ENCODE assay signal across 24 mouse cellular contexts in the genomic region with DNA sequence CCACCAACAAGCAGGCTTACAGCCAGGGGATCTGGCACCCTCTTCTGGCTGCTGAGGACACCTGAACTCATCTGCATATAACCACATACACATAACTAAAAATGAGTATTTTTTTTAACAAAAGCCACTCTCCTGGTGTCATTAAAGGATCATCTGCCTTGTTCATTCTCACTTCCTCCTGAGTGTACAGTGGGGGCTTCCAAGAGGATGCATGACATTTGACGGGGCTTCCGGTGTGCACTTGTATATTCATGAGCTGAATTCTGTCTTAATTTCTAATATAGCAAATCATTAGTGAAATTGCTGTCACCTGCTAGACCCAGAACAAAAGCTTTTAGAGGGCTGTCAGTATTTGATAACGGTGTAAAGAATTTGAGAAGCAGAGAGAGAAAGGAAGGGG.
A peak's percentile ranks its signal among the peaks of the same experiment; 100 is the strongest.
DNase-seq lines count a peak whose midpoint lies in the region; ATAC-seq and TF ChIP-seq lines count a peak whose summit lies in the region.
"Had no signal": no experiment of that assay in that cellular context is flagged by ENCODE, and none has a peak within 500 bp of the region (broad histone marks: within the 10 kb centered on the region; RNA-seq: fewer than 3 reads in every experiment).

No protein-coding gene starts in this region.

- H3K27me3 ChIP-seq in forebrain, embryonic 16.5 days (replicated peaks; ENCODE audit: control insufficient read depth, insufficient read depth, low read length), result no peaks in the 10 kb centered on the region
- H3K27me3 ChIP-seq in forebrain, embryonic 11.5 days (ENCODE audit: control insufficient read depth, insufficient read depth, low read length), result no peaks in the 10 kb centered on the region
- H3K27me3 ChIP-seq in intestine, postnatal 0 days (replicated peaks; ENCODE audit: control insufficient read depth, insufficient read depth, low read length), result no peaks in the 10 kb centered on the region
- no peaks in the 10 kb centered on the region for H3K27me3 ChIP-seq in intestine, embryonic 15.5 days (replicated peaks)
- no peaks in the 10 kb centered on the region for H3K27me3 ChIP-seq in midbrain, postnatal 0 days (ENCODE audit: insufficient read depth, low read length)
- H3K27me3 ChIP-seq in midbrain, embryonic 14.5 days (ENCODE audit: control insufficient read depth, insufficient read depth, low read length), result no peaks in the 10 kb centered on the region
- H3K27me3 ChIP-seq: CH12.LX; embryonic facial prominence, embryonic 12.5 days; embryonic facial prominence, embryonic 15.5 days; forebrain, embryonic 12.5 days; heart, embryonic 12.5 days; heart, embryonic 15.5 days had no signal

- no peak for DNase-seq in forebrain, embryonic 11.5 days (ENCODE audit: low spot score)
- no peak for DNase-seq in midbrain, postnatal 0 days (ENCODE audit: low spot score)
- no peak for DNase-seq in midbrain, embryonic 14.5 days
- no peak for DNase-seq in embryo, embryonic 10 days (ENCODE audit: low spot score)
- DNase-seq: adrenal gland, postnatal 10 days; adrenal gland, postnatal 36 days; B cell, adult 2 months; cerebellum, adult 18-20 months; cerebellum, adult 9-10 months; gastrocnemius, postnatal 25 days; heart, adult 18-20 months; heart, postnatal 10 days; heart, postnatal 36 days had no signal

- TF ChIP-seq CTCF in intestine, postnatal 0 days (IDR thresholded peaks at IDR 0.05; ENCODE audit: low read depth), result 0 out of 2 replicates have a peak, but pooled peaks have one; percentile 5
- peak; percentile 39 for TF ChIP-seq CTCF in midbrain, postnatal 0 days (IDR thresholded peaks at IDR 0.05)

- ATAC-seq in forebrain, embryonic 16.5 days, result peak; percentile 50; the same call in 1 of the 2 replicates
- ATAC-seq in forebrain, embryonic 11.5 days (replicated peaks; ENCODE audit: low FRiP score), result no peak
- no peak for ATAC-seq in intestine, postnatal 0 days
- ATAC-seq in intestine, embryonic 15.5 days, result no peak
- no peak for ATAC-seq in midbrain, postnatal 0 days (ENCODE audit: low FRiP score)
- no peak for ATAC-seq in midbrain, embryonic 14.5 days (ENCODE audit: low FRiP score, low TSS enrichment)
- ATAC-seq: Patski had no signal

- H3K4me3 ChIP-seq in forebrain, embryonic 16.5 days (replicated peaks; ENCODE audit: low read length), result no peak overlapping the region
- no peak overlapping the region for H3K4me3 ChIP-seq in forebrain, embryonic 11.5 days (ENCODE audit: low read depth, low read length)
- H3K4me3 ChIP-seq in intestine, postnatal 0 days (ENCODE audit: low read depth, low read length), result no peak overlapping the region
- no peak overlapping the region for H3K4me3 ChIP-seq in intestine, embryonic 15.5 days (replicated peaks)
- H3K4me3 ChIP-seq in midbrain, postnatal 0 days (ENCODE audit: low read depth, low read length), result no peak overlapping the region
- no peak overlapping the region for H3K4me3 ChIP-seq in midbrain, embryonic 14.5 days (replicated peaks; ENCODE audit: low read depth, low read length)
- H3K4me3 ChIP-seq: embryonic facial prominence, embryonic 12.5 days; embryonic facial prominence, embryonic 15.5 days; forebrain, embryonic 12.5 days; heart, embryonic 12.5 days; heart, embryonic 15.5 days had no signal

- H3K27ac ChIP-seq in forebrain, embryonic 16.5 days (ENCODE audit: low read length), result no peak overlapping the region
- no peak overlapping the region for H3K27ac ChIP-seq in forebrain, embryonic 11.5 days (ENCODE audit: low read depth, low read length)
- no peak overlapping the region for H3K27ac ChIP-seq in intestine, postnatal 0 days (ENCODE audit: low read depth, low read length)
- H3K27ac ChIP-seq in intestine, embryonic 15.5 days, result no peak overlapping the region
- H3K27ac ChIP-seq in midbrain, postnatal 0 days (ENCODE audit: low read depth, low read length), result no peak overlapping the region
- H3K27ac ChIP-seq in midbrain, embryonic 14.5 days (replicated peaks; ENCODE audit: low read depth, low read length), result no peak overlapping the region
- H3K27ac ChIP-seq: embryonic facial prominence, embryonic 12.5 days; embryonic facial prominence, embryonic 15.5 days; forebrain, embryonic 12.5 days; heart, embryonic 15.5 days; hindbrain, embryonic 14.5 days had no signal

- WGBS in forebrain, embryonic 16.5 days, result 59% methylated on average over 3 of the region's 3 CpGs
- WGBS in forebrain, embryonic 11.5 days, result 89% methylated on average over 3 of the region's 3 CpGs
- WGBS in intestine, postnatal 0 days, result 92% methylated on average over 3 of the region's 3 CpGs
- WGBS in intestine, embryonic 15.5 days, result 89% methylated on average over 3 of the region's 3 CpGs
- 68% methylated on average over 3 of the region's 3 CpGs for WGBS in midbrain, postnatal 0 days
- WGBS in midbrain, embryonic 14.5 days, result 70% methylated on average over 3 of the region's 3 CpGs

- no peaks in the 10 kb centered on the region for H3K9me3 ChIP-seq in forebrain, embryonic 16.5 days (ENCODE audit: control insufficient read depth, low read length)
- H3K9me3 ChIP-seq in forebrain, embryonic 11.5 days (ENCODE audit: control insufficient read depth, low read length), result no peaks in the 10 kb centered on the region
- H3K9me3 ChIP-seq in intestine, postnatal 0 days (ENCODE audit: control insufficient read depth), result no peaks in the 10 kb centered on the region
- H3K9me3 ChIP-seq in intestine, embryonic 15.5 days, result no peaks in the 10 kb centered on the region
- no peaks in the 10 kb centered on the region for H3K9me3 ChIP-seq in midbrain, postnatal 0 days (ENCODE audit: low read length)
- no peaks in the 10 kb centered on the region for H3K9me3 ChIP-seq in midbrain, embryonic 14.5 days (ENCODE audit: control insufficient read depth, low read length)
- H3K9me3 ChIP-seq: embryonic facial prominence, embryonic 12.5 days; embryonic facial prominence, embryonic 15.5 days; forebrain, embryonic 12.5 days; heart, embryonic 12.5 days; heart, embryonic 15.5 days had no signal

- no peak overlapping the region for H3K9ac ChIP-seq in forebrain, embryonic 16.5 days (replicated peaks; ENCODE audit: low read depth, low read length)
- no peak overlapping the region for H3K9ac ChIP-seq in forebrain, embryonic 11.5 days (ENCODE audit: low read length)
- H3K9ac ChIP-seq in intestine, postnatal 0 days (ENCODE audit: low read depth, low read length), result no peak overlapping the region
- H3K9ac ChIP-seq in intestine, embryonic 15.5 days, result no peak overlapping the region
- H3K9ac ChIP-seq in midbrain, postnatal 0 days (replicated peaks; ENCODE audit: low read length, poor library complexity, severe bottlenecking), result no peak overlapping the region
- no peak overlapping the region for H3K9ac ChIP-seq in midbrain, embryonic 14.5 days (replicated peaks; ENCODE audit: low read length)
- H3K9ac ChIP-seq: embryonic facial prominence, embryonic 12.5 days; embryonic facial prominence, embryonic 15.5 days; forebrain, embryonic 12.5 days; heart, embryonic 12.5 days; heart, embryonic 15.5 days; hindbrain, embryonic 14.5 days had no signal

- no peaks in the 10 kb centered on the region for H3K36me3 ChIP-seq in forebrain, embryonic 16.5 days (ENCODE audit: control insufficient read depth, insufficient read depth)
- H3K36me3 ChIP-seq in forebrain, embryonic 11.5 days (ENCODE audit: control insufficient read depth, insufficient read depth, low read length), result no peaks in the 10 kb centered on the region
- H3K36me3 ChIP-seq in intestine, postnatal 0 days (ENCODE audit: control insufficient read depth, insufficient read depth), result no peaks in the 10 kb centered on the region
- H3K36me3 ChIP-seq in intestine, embryonic 15.5 days, result no peaks in the 10 kb centered on the region
- no peaks in the 10 kb centered on the region for H3K36me3 ChIP-seq in midbrain, postnatal 0 days (ENCODE audit: insufficient read depth, low read length)
- no peaks in the 10 kb centered on the region for H3K36me3 ChIP-seq in midbrain, embryonic 14.5 days (ENCODE audit: control insufficient read depth, insufficient read depth, low read length)
- H3K36me3 ChIP-seq: embryonic facial prominence, embryonic 12.5 days; embryonic facial prominence, embryonic 15.5 days; forebrain, embryonic 12.5 days; heart, embryonic 15.5 days had no signal

- no peaks in the 10 kb centered on the region for H3K4me1 ChIP-seq in forebrain, embryonic 16.5 days (replicated peaks; ENCODE audit: control insufficient read depth, insufficient read depth, low read length)
- no peaks in the 10 kb centered on the region for H3K4me1 ChIP-seq in forebrain, embryonic 11.5 days (replicated peaks; ENCODE audit: control insufficient read depth, insufficient read depth, low read length)
- no peaks in the 10 kb centered on the region for H3K4me1 ChIP-seq in intestine, postnatal 0 days (replicated peaks; ENCODE audit: control insufficient read depth, insufficient read depth, low read length)
- H3K4me1 ChIP-seq in intestine, embryonic 15.5 days (replicated peaks), result peaks cover 3% of the 10 kb centered on the region; the same call in 1 of the 2 replicates
- no peaks in the 10 kb centered on the region for H3K4me1 ChIP-seq in midbrain, postnatal 0 days (ENCODE audit: insufficient read depth, low read length)
- peaks cover 9% of the 10 kb centered on the region; the same call in 1 of the 2 replicates for H3K4me1 ChIP-seq in midbrain, embryonic 14.5 days (ENCODE audit: control insufficient read depth, insufficient read depth, low read length)
- H3K4me1 ChIP-seq: embryonic facial prominence, embryonic 12.5 days; embryonic facial prominence, embryonic 15.5 days had no signal

- no peak overlapping the region for H3K4me2 ChIP-seq in forebrain, embryonic 16.5 days (ENCODE audit: low read length)
- H3K4me2 ChIP-seq in forebrain, embryonic 11.5 days (ENCODE audit: low read depth, low read length, severe bottlenecking), result no peak overlapping the region
- H3K4me2 ChIP-seq in intestine, postnatal 0 days (replicated peaks; ENCODE audit: low read depth), result no peak overlapping the region
- H3K4me2 ChIP-seq in intestine, embryonic 15.5 days (replicated peaks), result no peak overlapping the region
- H3K4me2 ChIP-seq in midbrain, postnatal 0 days (ENCODE audit: low read depth, low read length, poor library complexity, severe bottlenecking), result no peak overlapping the region
- no peak overlapping the region for H3K4me2 ChIP-seq in midbrain, embryonic 14.5 days (ENCODE audit: low read length)
- H3K4me2 ChIP-seq: embryonic facial prominence, embryonic 12.5 days; embryonic facial prominence, embryonic 15.5 days; forebrain, embryonic 12.5 days; heart, embryonic 12.5 days; heart, embryonic 15.5 days; hindbrain, embryonic 14.5 days had no signal
